Mouse (Mus musculus) retina, adult 2 months (tissue): ENCODE data around the gene Dram1.
"Not testable (repeated sequence)": the region's sequence is repeated elsewhere in the genome, so short reads cannot be mapped to it uniquely, and the experiment has no call there.

ENCODE experiments used
- DNase-seq: peaks from one replicate; pipeline ENCODE4 v3.0.0-alpha.2; 2012; ENCODE audit warnings: low read depth, low spot score

The Dram1 gene

GRCm38 (mm10) chr10:88386251-88386650 is 7.4 kb upstream of the Dram1 start:
- DNase-seq: no peak

GRCm38 (mm10) chr10:88385758-88386157 is 6.9 kb upstream of the Dram1 start:
- no peak for DNase-seq

GRCm38 (mm10) chr10:88385290-88385689 is 6.4 kb upstream of the Dram1 start:
- DNase-seq: no peak

- DNase-seq: no peak
Observed at GRCm38 (mm10) chr10:88384081-88384480, 5.2 kb upstream of the Dram1 start.

- no peak for DNase-seq
Observed at GRCm38 (mm10) chr10:88383479-88383878, 4.6 kb upstream of the Dram1 start.

DNA sequence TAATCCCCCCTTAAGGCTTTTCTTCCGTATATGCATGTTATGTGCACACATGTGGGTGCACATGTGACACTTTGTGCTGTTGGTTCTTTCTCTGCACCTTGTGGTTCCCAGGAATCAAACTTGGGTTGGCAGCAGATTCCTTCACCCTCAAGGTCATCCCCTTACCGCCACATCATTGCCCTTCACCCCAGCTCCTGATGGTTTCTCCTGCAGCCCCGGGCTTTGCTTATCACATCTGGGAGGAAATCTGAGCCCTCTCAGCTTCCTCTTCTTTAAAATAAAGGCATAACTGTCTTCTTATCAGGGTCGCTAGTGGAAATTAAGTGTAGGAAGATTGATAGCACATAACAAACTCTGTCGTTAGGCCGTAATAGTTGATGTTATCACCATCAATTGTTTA is 3.1 kb upstream of the Dram1 start:
- DNase-seq: no peak

- no peak for DNase-seq
Observed at GRCm38 (mm10) chr10:88381286-88381685, 2.4 kb upstream of the Dram1 start.

DNA sequence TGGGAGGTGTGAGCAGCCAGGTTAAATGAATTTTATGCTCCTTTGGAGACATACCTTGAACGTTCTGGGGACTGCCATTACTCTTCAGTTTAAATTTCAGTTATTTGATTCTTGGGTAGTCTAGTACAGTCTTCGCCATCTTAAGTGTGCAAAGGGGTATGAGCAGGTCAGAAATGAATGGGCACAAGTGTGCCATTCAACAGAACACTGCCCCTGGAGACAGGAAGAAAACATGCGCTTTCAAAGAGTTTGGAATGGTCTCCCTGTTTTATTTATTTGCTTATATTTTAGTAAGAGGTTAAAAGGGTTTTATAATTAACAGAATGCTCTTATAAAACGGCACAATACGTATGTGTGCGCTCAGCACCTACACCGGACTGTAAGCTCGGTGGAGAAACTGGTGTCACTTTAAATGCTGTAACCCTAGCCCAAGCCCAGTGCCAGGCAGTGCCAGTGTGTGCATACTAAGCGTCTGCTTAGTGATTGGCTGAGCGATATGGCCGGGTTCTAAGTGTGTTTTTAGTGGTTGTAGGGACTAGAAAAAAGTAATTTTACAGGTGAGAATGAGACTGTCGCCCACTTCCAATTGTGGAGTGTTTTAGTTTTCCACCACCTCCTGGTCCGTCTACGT is 1.7 kb upstream of the Dram1 start:
- no peak for DNase-seq

- no peak for DNase-seq
Observed at GRCm38 (mm10) chr10:88380002-88380401, 1.1 kb upstream of the Dram1 start.

DNA sequence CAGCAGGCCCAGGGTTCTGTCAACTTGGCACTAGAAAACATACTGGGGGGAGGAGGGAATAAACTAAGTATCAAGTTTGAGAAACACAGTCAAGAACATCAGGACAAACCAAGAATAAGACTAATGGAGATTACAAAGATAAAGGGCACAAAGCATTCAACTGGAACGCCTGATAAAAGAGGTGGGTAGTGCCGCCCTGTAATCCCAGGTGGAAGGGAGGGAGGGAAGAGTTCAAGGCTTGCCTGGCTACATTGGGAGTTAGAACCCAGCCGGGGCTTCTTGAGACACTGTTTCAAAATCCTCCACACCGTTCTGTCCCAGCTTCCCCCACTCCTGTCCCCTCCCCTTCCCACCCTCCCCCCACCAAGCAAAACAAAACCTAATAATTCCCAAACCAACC is 1.2 kb downstream of the Dram1 start:
- no peak for DNase-seq

DNA sequence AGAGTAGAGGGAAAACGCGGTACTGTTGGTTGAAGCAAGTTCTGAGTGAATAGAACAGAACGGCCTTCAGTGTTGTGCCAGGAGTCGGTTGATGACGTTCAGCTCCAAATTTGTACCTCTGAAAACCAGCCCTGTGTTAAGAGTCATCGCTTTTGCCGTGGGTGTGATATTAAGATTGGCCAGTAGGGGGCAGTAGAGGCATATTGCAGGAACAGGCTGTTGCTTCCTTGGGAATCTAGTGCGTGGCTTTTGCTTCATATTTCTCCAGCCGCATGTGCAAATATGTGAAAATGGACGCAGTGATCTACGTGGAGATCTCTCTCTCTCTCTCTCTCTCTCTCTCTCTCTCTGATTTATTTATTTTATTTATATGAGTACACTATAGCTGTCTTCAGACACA is 2.1 kb downstream of the Dram1 start:
- peak; percentile 69 for DNase-seq

GRCm38 (mm10) chr10:88374984-88375383 is 3.9 kb downstream of the Dram1 start:
- DNase-seq: no peak

DNA sequence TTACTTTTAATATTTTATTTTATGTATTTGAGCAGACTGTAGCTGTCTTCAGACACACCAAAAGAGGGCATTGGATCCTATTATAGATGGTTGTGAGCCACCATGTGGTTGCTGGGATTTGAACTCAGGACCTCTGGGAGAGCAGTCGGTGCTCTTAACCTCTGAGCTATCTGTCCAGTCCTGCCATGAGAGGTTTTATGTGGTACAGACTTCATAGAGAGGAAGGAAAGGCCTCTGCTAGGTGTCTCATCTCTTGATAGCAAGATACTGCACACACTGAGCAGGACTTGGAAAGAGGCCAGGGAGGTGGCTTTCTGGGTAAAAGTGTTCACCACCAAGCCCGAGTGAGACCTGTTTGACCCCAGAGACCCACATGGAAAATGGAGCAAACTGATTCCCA is 5.9 kb downstream of the Dram1 start:
- DNase-seq: not testable (repeated sequence)

DNA sequence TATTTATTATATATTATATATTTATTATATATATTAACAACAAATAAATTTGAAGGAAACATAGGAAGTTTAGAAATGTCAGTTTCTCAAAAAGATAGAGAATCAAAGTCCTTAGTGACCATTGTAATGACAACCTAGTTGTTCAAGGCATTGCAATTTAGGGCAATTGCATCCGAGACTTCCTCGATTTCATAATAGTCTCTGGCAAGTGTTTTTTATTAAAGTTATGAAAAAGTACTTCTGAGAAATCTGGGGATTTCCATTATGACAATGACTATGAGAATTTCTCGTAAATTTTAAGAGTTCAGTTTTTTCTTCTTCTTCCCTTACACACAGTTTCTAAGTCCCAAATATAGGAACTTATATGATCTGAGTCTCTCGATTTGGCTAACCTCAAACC is 6.4 kb downstream of the Dram1 start:
- no peak for DNase-seq

DNA sequence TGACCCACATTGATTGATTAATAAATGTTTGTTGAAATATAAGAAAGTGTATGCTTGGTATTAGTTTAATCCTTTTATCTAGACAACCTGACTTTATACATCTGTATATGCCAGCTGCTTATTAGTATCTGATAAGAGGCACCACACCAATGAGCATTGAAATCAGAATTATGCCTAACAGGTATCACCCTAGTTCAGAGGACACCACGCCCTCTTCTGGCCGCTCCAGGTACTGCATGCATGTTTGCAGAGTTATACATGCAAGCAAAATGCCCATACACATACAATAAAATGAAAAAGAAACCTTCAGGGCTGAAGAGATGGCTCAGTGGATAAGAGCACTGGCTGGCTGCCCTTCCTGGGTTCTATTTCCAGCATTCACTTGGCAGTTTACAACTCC is 7.1 kb downstream of the Dram1 start:
- no peak for DNase-seq

GRCm38 (mm10) chr10:88369233-88369632 is 9.6 kb downstream of the Dram1 start:
- DNase-seq: no peak

DNA sequence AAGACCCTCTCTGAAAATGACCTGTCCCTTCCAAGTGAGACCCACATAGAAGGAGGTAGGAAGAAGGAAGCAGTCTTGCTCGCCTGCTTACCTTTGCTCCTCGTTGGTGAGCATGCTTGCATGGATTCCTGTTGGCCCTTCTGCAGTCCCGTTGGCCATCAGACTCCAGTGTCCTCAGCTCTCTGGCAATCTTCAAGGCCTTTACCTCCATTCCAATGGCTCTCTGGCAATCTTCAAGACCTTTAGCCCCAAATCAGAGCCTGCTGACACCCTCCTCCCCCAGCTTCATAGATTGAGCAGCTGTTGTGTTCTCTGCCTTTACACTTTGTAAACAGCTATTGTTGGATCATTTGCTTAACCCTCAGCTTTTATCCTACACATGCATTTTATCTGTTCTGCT is 14.7 kb downstream of the Dram1 start:
- DNase-seq: no peak

DNA sequence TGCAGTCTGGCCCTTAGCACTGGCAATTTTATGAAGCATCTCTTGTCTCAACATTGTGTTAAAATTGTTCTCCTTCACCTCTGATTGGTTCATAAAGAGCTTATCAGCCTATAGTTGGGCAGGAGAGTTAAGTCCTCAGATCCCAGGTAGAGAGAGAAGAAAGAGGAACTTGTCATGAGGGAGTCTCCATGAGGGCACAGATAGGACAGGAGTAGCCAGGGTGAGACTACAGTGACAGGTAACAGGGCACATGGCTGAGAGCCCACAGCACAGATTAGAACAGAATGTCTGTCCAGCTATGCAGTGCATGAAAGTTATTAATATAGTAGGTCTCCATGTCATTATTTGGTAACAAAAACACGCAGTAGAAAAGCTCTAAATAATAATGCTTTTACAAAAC is 16.7 kb downstream of the Dram1 start:
- DNase-seq: no peak

GRCm38 (mm10) chr10:88356983-88357559 is 21.8 kb downstream of the Dram1 start:
- no peak for DNase-seq

DNA sequence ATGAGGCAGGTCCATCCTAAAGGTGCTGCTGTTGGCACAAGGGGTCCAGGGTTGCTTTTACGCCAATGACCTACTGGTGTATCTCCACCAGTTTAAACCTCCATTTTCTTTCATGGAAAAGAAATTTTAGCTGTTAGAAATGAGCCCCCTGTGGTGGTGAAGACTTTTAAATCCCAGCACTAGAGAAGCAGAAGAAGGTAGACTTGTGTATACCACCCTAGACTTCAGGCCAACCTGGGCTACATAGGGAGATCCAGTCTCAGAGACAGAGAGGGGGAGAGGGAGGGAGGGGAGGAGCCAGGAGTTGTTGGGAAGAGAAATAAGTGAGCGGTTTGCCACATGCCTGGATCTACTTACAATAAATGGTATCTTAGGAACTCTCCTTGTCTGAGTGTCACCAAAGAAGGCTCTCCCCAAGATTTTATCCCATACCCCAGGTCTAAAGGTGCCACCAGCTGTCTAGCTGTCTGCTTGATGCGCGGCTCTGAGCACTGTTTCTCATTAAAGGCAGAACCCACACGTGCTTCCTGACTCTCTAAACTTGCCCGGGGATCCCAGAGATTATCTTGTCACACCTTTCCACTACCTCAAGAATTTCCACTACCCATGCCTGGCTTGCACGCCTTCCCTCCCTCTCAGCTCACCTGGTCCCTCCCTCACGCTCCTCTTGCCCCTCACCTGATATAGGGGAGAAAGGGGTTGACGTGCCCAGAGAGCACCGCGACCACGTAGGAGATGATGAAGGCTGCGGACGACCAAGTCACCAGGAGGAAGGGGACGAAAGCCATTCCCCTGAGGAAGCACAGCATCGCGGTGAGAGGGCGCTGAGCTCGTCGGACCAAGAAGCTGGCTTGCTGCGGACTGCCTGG is 22.5 kb downstream of the Dram1 start:
- no peak for DNase-seq

- DNase-seq: no peak
Observed at GRCm38 (mm10) chr10:88354599-88354998, 24.3 kb downstream of the Dram1 start.

DNA sequence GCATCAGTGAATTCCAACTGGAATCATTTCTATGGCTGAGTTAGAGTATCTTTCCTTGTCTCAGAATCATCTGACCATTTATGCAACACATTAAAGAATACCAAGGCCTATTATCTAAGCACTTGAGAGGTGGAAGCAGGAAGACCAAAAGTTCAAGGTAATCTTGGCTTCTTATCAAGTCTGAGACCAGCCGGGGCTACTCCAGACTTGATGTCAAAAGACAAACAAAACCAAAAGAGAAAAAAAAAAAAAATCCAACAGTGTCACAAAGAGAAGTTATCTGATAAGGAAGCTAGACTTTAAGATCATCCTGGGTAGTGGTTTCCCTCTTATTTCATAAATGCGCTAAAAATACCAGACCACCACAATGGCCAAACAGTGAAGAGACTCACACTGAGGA is 26.3 kb downstream of the Dram1 start:
- DNase-seq: no peak
